Mouse (Mus musculus): ENCODE data around the gene Crk. TPM values are rescaled to one million over a fixed set of nuclear protein-coding genes. Genes with fewer than 3 reads are reported as not detected.

The Crk gene
- total RNA-seq (2021) = 10 to 100 TPM; 78.4 to 84.2 TPM

GRCm38 (mm10) chr11:75678747-75679438 is at the start of gene Crk:
Gene Crk, plus strand, starts transcription at chr11:75679259.
- intact Hi-C loops (cut with DNase I) = loop anchor here (1.0 to 2.0 kb wide), 2 partner anchors 22 to 48 kb away; no protein-coding TSS in a partner anchor
- peak; percentile 98 for DNase-seq

- intact Hi-C loops (cut with DNase I) = no loop called here
- no peak for DNase-seq
These were observed 49.0 kb upstream of the Crk start for GRCm38 (mm10) chr11:75630098-75630497.

- DNase-seq = peak; percentile 94 to 95
- intact Hi-C loops (cut with DNase I) = loop anchor here (1.0 kb wide), 2 partner anchors 19 to 49 kb away; partner anchors contain the start of gene Crk
These were observed 48.3 kb upstream of the Crk start, which contains the start of gene Inpp5k for GRCm38 (mm10) chr11:75630645-75631229. Gene Inpp5k, plus strand, starts transcription at chr11:75630988.

GRCm38 (mm10) chr11:75631561-75632225 is 47.4 kb upstream of the Crk start:
- DNase-seq = peak in 1 of 2 experiments; percentile 40
- intact Hi-C loops (cut with DNase I) = loop anchor here (1.0 kb wide), 2 partner anchors 18 to 48 kb away; partner anchors contain the start of gene Crk

GRCm38 (mm10) chr11:75632921-75633320 is 46.1 kb upstream of the Crk start:
- no peak for DNase-seq
- intact Hi-C loops (cut with DNase I) = no loop called here

- intact Hi-C loops (cut with DNase I) = loop anchor here (1.0 kb wide), 1 partner anchor 14 kb away; no protein-coding TSS in a partner anchor
- no peak for DNase-seq
These were observed 44.3 kb upstream of the Crk start for GRCm38 (mm10) chr11:75634801-75635200.

GRCm38 (mm10) chr11:75635315-75635714 is 43.7 kb upstream of the Crk start:
- intact Hi-C loops (cut with DNase I) = loop anchor here (1.0 kb wide), 1 partner anchor 14 kb away; no protein-coding TSS in a partner anchor
- peak in 1 of 2 experiments; percentile 38 for DNase-seq

- intact Hi-C loops (cut with DNase I) = no loop called here
- DNase-seq = no peak
These were observed 35.7 kb upstream of the Crk start for GRCm38 (mm10) chr11:75643323-75643722.

GRCm38 (mm10) chr11:75644684-75645083 is 34.4 kb upstream of the Crk start:
- no peak for DNase-seq
- intact Hi-C loops (cut with DNase I) = no loop called here

- peak; percentile 69 to 70 for DNase-seq
- intact Hi-C loops (cut with DNase I) = no loop called here
These were observed 31.3 kb upstream of the Crk start for GRCm38 (mm10) chr11:75647681-75648211.

GRCm38 (mm10) chr11:75649155-75649561 is 29.9 kb upstream of the Crk start:
- intact Hi-C loops (cut with DNase I) = loop anchor here (1.0 kb wide), 2 partner anchors 14 to 18 kb away; no protein-coding TSS in a partner anchor
- peak; percentile 53 to 62 for DNase-seq

- peak; percentile 74 to 78 for DNase-seq
- intact Hi-C loops (cut with DNase I) = loop anchor here (5.0 kb wide), 1 partner anchor 188 kb away; the partner anchor contains the start of gene Tlcd2
These were observed 28.7 kb upstream of the Crk start, which contains the start of gene Myo1c for GRCm38 (mm10) chr11:75650311-75650710. Gene Myo1c, plus strand, starts transcription at chr11:75650504.

GRCm38 (mm10) chr11:75650958-75651425 is 28.1 kb upstream of the Crk start:
- no peak for DNase-seq
- intact Hi-C loops (cut with DNase I) = loop anchor here (5.0 kb wide), 1 partner anchor 189 kb away; the partner anchor contains the start of gene Tlcd2

GRCm38 (mm10) chr11:75651426-75652221 is 27.4 kb upstream of the Crk start:
- intact Hi-C loops (cut with DNase I) = loop anchor here (5.0 kb wide), 1 partner anchor 189 kb away; the partner anchor contains the start of gene Tlcd2
- DNase-seq = peak; percentile 84 to 87

- DNase-seq = no peak
- intact Hi-C loops (cut with DNase I) = loop anchor here (5.0 kb wide), 1 partner anchor 190 kb away; the partner anchor contains the start of gene Tlcd2
These were observed 26.7 kb upstream of the Crk start for GRCm38 (mm10) chr11:75652222-75652941.

- DNase-seq = peak; percentile 24 to 46
- intact Hi-C loops (cut with DNase I) = loop anchor here (5.0 kb wide), 1 partner anchor 191 kb away; the partner anchor contains the start of gene Tlcd2
These were observed 25.9 kb upstream of the Crk start for GRCm38 (mm10) chr11:75652942-75653684.

- intact Hi-C loops (cut with DNase I) = loop anchor here (5.0 kb wide), 1 partner anchor 192 kb away; the partner anchor contains the start of gene Tlcd2
- DNase-seq = peak; percentile 78 to 89
These were observed 25.1 kb upstream of the Crk start for GRCm38 (mm10) chr11:75653781-75654470.

All from heart, postnatal 36 days (tissue).